19 mouse cellular contexts compared by ENCODE assay signal in the genomic region with DNA sequence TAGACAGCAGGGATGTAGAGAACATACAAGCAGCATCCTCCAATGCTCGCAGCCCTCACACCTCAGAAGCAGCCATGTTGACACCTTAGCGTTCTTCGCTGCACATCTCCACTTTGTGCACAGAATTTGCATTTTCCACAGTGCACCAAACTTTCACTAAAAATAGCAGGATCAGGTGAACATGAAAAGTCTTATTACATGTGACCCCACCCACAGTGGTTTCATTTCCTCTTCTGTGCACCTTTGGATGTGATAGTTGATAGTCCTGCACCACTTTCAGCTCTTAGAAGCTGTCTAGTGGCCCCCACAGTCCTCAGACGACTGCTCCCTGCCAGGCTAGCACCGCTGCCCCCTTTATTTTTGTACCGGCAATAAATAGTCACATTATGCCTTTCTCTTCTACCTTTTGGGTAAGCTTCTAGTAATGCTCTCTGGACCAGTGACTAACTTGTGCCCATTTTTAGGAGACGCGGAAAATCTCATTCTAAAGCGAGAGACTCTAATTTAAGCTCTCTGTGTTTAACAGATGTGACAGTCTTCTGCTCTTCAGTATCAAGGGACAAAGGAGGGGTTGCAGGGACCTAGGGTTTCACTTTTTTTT. TPM values are rescaled to one million over a fixed set of nuclear protein-coding genes. Genes with fewer than 3 reads are reported as not detected.
DNase-seq lines count a peak whose midpoint lies in the region; ATAC-seq and TF ChIP-seq lines count a peak whose summit lies in the region.
"Had no signal": no experiment of that assay in that cellular context is flagged by ENCODE, and none has a peak within 500 bp of the region (broad histone marks: within the 10 kb centered on the region; RNA-seq: fewer than 3 reads in every experiment).

No protein-coding gene starts in this region.

- peak; percentile 99 for TF ChIP-seq EP300 in CH12.LX (IDR thresholded peaks at IDR 0.05; ENCODE audit: low read length)

- in situ Hi-C loops in CH12.LX (cut with MboI; ENCODE audit: low pct_ligation_motif_present, low pct_unique_long_range_greater_than_20kb, low sequenced_read_pairs), result no loop called here

- H3K27ac ChIP-seq in CH12.LX (ENCODE audit: insufficient read depth, low read depth), result peak overlapping the region; percentile 93
- H3K27ac ChIP-seq: forebrain, embryonic 10.5 days; midbrain, embryonic 15.5 days had no signal

- H3K79me2 ChIP-seq in CH12.LX (replicated peaks; ENCODE audit: control insufficient read depth, extremely low read depth, insufficient read depth, poor library complexity, severe bottlenecking), result no peaks in the 10 kb centered on the region; the same call in 1 of the 2 replicates

- TF ChIP-seq RAD21 in CH12.LX (IDR thresholded peaks at IDR 0.05; ENCODE audit: low read depth, low read length), result peak; percentile 19

- H3K4me1 ChIP-seq in lung, adult 2 months (ENCODE audit: control insufficient read depth, insufficient read depth, low read length), result peaks cover 7% of the 10 kb centered on the region
- peaks cover 26 to 98% of the 10 kb centered on the region in 2 experiments for H3K4me1 ChIP-seq in CH12.LX (ENCODE audit: control insufficient read depth in 1 of 2, insufficient read depth in 2 of 2)
- H3K4me1 ChIP-seq: forebrain, embryonic 10.5 days had no signal

- peaks cover 72 to 85% of the 10 kb centered on the region in 2 experiments for H3K36me3 ChIP-seq in CH12.LX (replicated peaks in 1 of 2; ENCODE audit: control insufficient read depth in 1 of 2, insufficient read depth in 1 of 2, low read length in 1 of 2)

- no peak for TF ChIP-seq POLR2A in lung, adult 2 months (IDR thresholded peaks at IDR 0.05; ENCODE audit: borderline replicate concordance, extremely low read depth, low read depth, low read length)
- peak; percentile 50 for TF ChIP-seq POLR2A in CH12.LX (IDR thresholded peaks at IDR 0.05; ENCODE audit: low read depth, low read length)

- no peak overlapping the region for H3K4me3 ChIP-seq in lung, adult 2 months (replicated peaks; ENCODE audit: extremely low read depth, low read depth, low read length)
- H3K4me3 ChIP-seq in CH12.LX (replicated peaks in 1 of 3; ENCODE audit: low read depth in 2 of 3, low read length in 2 of 3, poor library complexity in 1 of 3), result no peak overlapping the region
- H3K4me3 ChIP-seq: forebrain, embryonic 10.5 days; heart, embryonic 12.5 days; midbrain, embryonic 15.5 days had no signal

- peak; percentile 66 for ATAC-seq in monocyte, adult 5-6 weeks (replicated peaks; ENCODE audit: insufficient number of reproducible peaks, low FRiP score, low TSS enrichment, poor library complexity, severe bottlenecking)
- ATAC-seq: midbrain, embryonic 15.5 days had no signal

- WGBS in lung, adult 2 months, result 81% methylated on average over 9 of the region's 9 CpGs

- dilution Hi-C loops in CH12.LX (cut with MboI; ENCODE audit: extremely low pct_ligation_motif_present, extremely low pct_unique_long_range_greater_than_20kb, low sequenced_read_pairs), result no loop called here

- peak; percentile 57 for DNase-seq in lung, postnatal 36 days
- no peak for DNase-seq in lung, adult 2 months
- peak; percentile 100 for DNase-seq in CH12.LX (ENCODE audit: extremely low read depth)
- peak; percentile 89 to 93 for DNase-seq in spleen, postnatal 36 days (ENCODE audit: low spot score in 2 of 2)
- DNase-seq in thymus, postnatal 4 days, result no peak
- DNase-seq in cerebellum, adult 9-11 months, result no peak
- DNase-seq in right cerebral cortex, postnatal 36 days (ENCODE audit: low spot score in 2 of 2), result no peak
- DNase-seq: adrenal gland, postnatal 36 days; cerebellum, postnatal 10 days; gastrocnemius, postnatal 36 days; heart, postnatal 4 days; left cerebral cortex, postnatal 4 days; lung, adult 18-20 months; right cerebral cortex, postnatal 14 days; thymus, postnatal 14 days had no signal

- no peaks in the 10 kb centered on the region for H3K9me3 ChIP-seq in CH12.LX (replicated peaks; ENCODE audit: low read length)
- H3K9me3 ChIP-seq: forebrain, embryonic 10.5 days; heart, embryonic 12.5 days; midbrain, embryonic 15.5 days had no signal

- H3K4me2 ChIP-seq in CH12.LX (ENCODE audit: insufficient read depth, low read depth, poor library complexity, severe bottlenecking), result peak overlapping the region; percentile 76
- H3K4me2 ChIP-seq: heart, embryonic 12.5 days; midbrain, embryonic 15.5 days had no signal

- 0 out of 2 replicates have a peak overlapping the region, but pooled peaks have one; percentile 2 for H3K9ac ChIP-seq in CH12.LX (ENCODE audit: insufficient read depth, low read depth)
- H3K9ac ChIP-seq: heart, embryonic 12.5 days; midbrain, embryonic 15.5 days had no signal

- TF ChIP-seq CTCF in lung, adult 2 months (IDR thresholded peaks at IDR 0.05; ENCODE audit: insufficient read depth, low read length), result no peak
- TF ChIP-seq CTCF in CH12.LX (conservative IDR thresholded peaks at IDR 0.05 in 1 of 2, IDR thresholded peaks at IDR 0.05 in 1 of 2; ENCODE audit: low read depth in 2 of 2, low read length in 2 of 2), result no peak

- H3K27me3 ChIP-seq in CH12.LX (replicated peaks), result no peaks in the 10 kb centered on the region
- H3K27me3 ChIP-seq: heart, embryonic 12.5 days; midbrain, embryonic 15.5 days had no signal

TF ChIP-seq in CH12.LX, 34 proteins besides CTCF, POLR2A, EP300 and RAD21 (continues in another document):
- TF ChIP-seq RCOR1 (conservative IDR thresholded peaks at IDR 0.05; ENCODE audit: low read depth, low read length) (peak; percentile 94; the same call in 1 of the 2 replicates), GABPA (IDR thresholded peaks at IDR 0.05; ENCODE audit: insufficient replicate concordance, low read depth, low read length) (no peak), KAT2A (IDR thresholded peaks at IDR 0.05; ENCODE audit: insufficient replicate concordance, low read length) (no peak), BHLHE40 (IDR thresholded peaks at IDR 0.05; ENCODE audit: low read depth, low read length) (peak; percentile 98), E2F4 (IDR thresholded peaks at IDR 0.05; ENCODE audit: insufficient replicate concordance, low read depth, low read length) (no peak), JUND (conservative IDR thresholded peaks at IDR 0.05; ENCODE audit: low read depth, low read length) (peak; percentile 79), ZC3H11A (IDR thresholded peaks at IDR 0.05; ENCODE audit: low read depth, low read length) (no peak), USF2 (conservative IDR thresholded peaks at IDR 0.05; ENCODE audit: low read depth, low read length) (peak; percentile 58; the same call in 1 of the 2 replicates), MAFK (IDR thresholded peaks at IDR 0.05; ENCODE audit: insufficient replicate concordance, low read length) (peak; percentile 66; the same call in 1 of the 2 replicates), UBTF (IDR thresholded peaks at IDR 0.05; ENCODE audit: low read depth, low read length) (no peak), HCFC1 (IDR thresholded peaks at IDR 0.05; ENCODE audit: low read depth, low read length) (no peak; the same call in 1 of the 2 replicates), NRF1 (IDR thresholded peaks at IDR 0.05; ENCODE audit: low read depth, low read length) (no peak), ZNF384 (IDR thresholded peaks at IDR 0.05; ENCODE audit: low read depth, low read length) (peak; percentile 63; the same call in 1 of the 2 replicates), ELF1 (IDR thresholded peaks at IDR 0.05; ENCODE audit: low read depth, low read length) (0 out of 2 replicates have a peak, but pooled peaks have one; percentile 2), JUN (IDR thresholded peaks at IDR 0.05; ENCODE audit: insufficient read depth, low read depth, low read length) (peak; percentile 66; the same call in 1 of the 2 replicates), CHD1 (IDR thresholded peaks at IDR 0.05; ENCODE audit: low read depth, low read length) (peak; percentile 29; the same call in 1 of the 2 replicates), ZMIZ1 (IDR thresholded peaks at IDR 0.05; ENCODE audit: low read depth, low read length) (no peak), SIN3A (IDR thresholded peaks at IDR 0.05; ENCODE audit: low read length) (peak; percentile 90), CHD2 (IDR thresholded peaks at IDR 0.05; ENCODE audit: low read length) (peak; percentile 68), MAX (IDR thresholded peaks at IDR 0.05; ENCODE audit: low read length) (peak; percentile 92), MXI1 (IDR thresholded peaks at IDR 0.05; ENCODE audit: low read depth, low read length) (peak; percentile 72), MYC (IDR thresholded peaks at IDR 0.05; ENCODE audit: low read depth, low read length) (peak; percentile 89), ETS1 (conservative IDR thresholded peaks at IDR 0.05; ENCODE audit: low read depth, low read length) (peak; percentile 98), PAX5 (IDR thresholded peaks at IDR 0.05; ENCODE audit: low read length) (no peak), NELFE (IDR thresholded peaks at IDR 0.05; ENCODE audit: low read depth, low read length) (no peak; the same call in 1 of the 2 replicates), POLR2AphosphoS2 (IDR thresholded peaks at IDR 0.05; ENCODE audit: low read depth, low read length) (peak; percentile 90), SMC3 (IDR thresholded peaks at IDR 0.05; ENCODE audit: low read depth, low read length) (no peak; the same call in 1 of the 2 replicates), ZKSCAN1 (IDR thresholded peaks at IDR 0.05; ENCODE audit: borderline replicate concordance, low read depth, low read length) (no peak), TCF12 (IDR thresholded peaks at IDR 0.05; ENCODE audit: low read depth, low read length) (peak; percentile 98), USF1 (IDR thresholded peaks at IDR 0.05; ENCODE audit: low read depth, low read length) (peak; percentile 23), MAZ (IDR thresholded peaks at IDR 0.05; ENCODE audit: low read depth, low read length) (peak; percentile 97)

RNA-seq across cellular contexts. Expression of a gene that starts 11.7 kb away (rescaled TPM):
- 207 and 215 TPM in 2 replicates for polyA plus RNA-seq in lung, adult 2 months (2012; rRNA removed)
- total RNA-seq in CH12.LX (2012; rRNA removed) (91.2 and 97.5 TPM in 2 replicates), CH12.LX (2014; rRNA removed) (151 and 154 TPM in 2 replicates)
- polyA plus RNA-seq in CH12.LX (2012; ENCODE audit: insufficient read length, low read depth), result 161 and 178 TPM in 2 replicates
- total RNA-seq in monocyte, adult 5-6 weeks (2017), result 68.7 to 164 TPM (median 135 TPM) in 3 replicates

RNA-seq across cellular contexts. Expression of a gene that starts 17.0 kb away (rescaled TPM):
- 41.8 and 50.6 TPM in 2 replicates for polyA plus RNA-seq in lung, adult 2 months (2012; rRNA removed)
- total RNA-seq in CH12.LX (2012; rRNA removed) (34.0 and 38.8 TPM in 2 replicates), CH12.LX (2014; rRNA removed) (53.1 and 54.7 TPM in 2 replicates)
- polyA plus RNA-seq in CH12.LX (2012; ENCODE audit: insufficient read length, low read depth), result 93.8 and 104 TPM in 2 replicates
- total RNA-seq in monocyte, adult 5-6 weeks (2017), result 20.7 to 30.3 TPM (median 27.4 TPM) in 3 replicates

RNA-seq across cellular contexts. Expression of a gene that starts 56.7 kb away (rescaled TPM):
- polyA plus RNA-seq in lung, adult 2 months (2012; rRNA removed), result 23.2 and 25.6 TPM in 2 replicates
- 51.3 and 63.0 TPM in 2 replicates for total RNA-seq in CH12.LX (2012; rRNA removed)
- 40.6 and 40.8 TPM in 2 replicates for total RNA-seq in CH12.LX (2014; rRNA removed)
- polyA plus RNA-seq in CH12.LX (2012; ENCODE audit: insufficient read length, low read depth), result 60.3 and 63.2 TPM in 2 replicates
- total RNA-seq in monocyte, adult 5-6 weeks (2017), result 26.1 to 46.2 TPM (median 27.6 TPM) in 3 replicates

Comparison
In these comparisons a context has a peak if more than half of its experiments do, and no peak if none do; other contexts are left out.
1. DNase-seq: peak in lung, postnatal 36 days (single experiment), CH12.LX (single experiment) and spleen, postnatal 36 days (2 of 2); none in lung, adult 2 months (single experiment), thymus, postnatal 4 days (single experiment), cerebellum, adult 9-11 months (single experiment) and right cerebral cortex, postnatal 36 days (0 of 2).